Mouse (Mus musculus): ENCODE results near the gene Rbfox2.

Gene Rbfox2

GRCm38 (mm10) chr15:77329681-77330180 is 22.9 kb upstream of the Rbfox2 start:
- no peak for DNase-seq

- no peak for DNase-seq
Measured at GRCm38 (mm10) chr15:77326361-77326760, 19.6 kb upstream of the Rbfox2 start.

- no peak for DNase-seq
Measured at GRCm38 (mm10) chr15:77324426-77324825, 17.6 kb upstream of the Rbfox2 start.

GRCm38 (mm10) chr15:77323226-77323625 is 16.4 kb upstream of the Rbfox2 start:
- DNase-seq, result no peak

GRCm38 (mm10) chr15:77313701-77314100 is 6.9 kb upstream of the Rbfox2 start:
- no peak for DNase-seq

- no peak for DNase-seq
Measured at GRCm38 (mm10) chr15:77312796-77313195, 6.0 kb upstream of the Rbfox2 start.

GRCm38 (mm10) chr15:77307767-77308495 is 1.1 kb upstream of the Rbfox2 start:
- no peak for DNase-seq

GRCm38 (mm10) chr15:77305852-77306546 is 805 bp downstream of the Rbfox2 start:
- peak; percentile 26 for DNase-seq

GRCm38 (mm10) chr15:77304960-77305359 is 1.8 kb downstream of the Rbfox2 start:
- DNase-seq, result no peak

GRCm38 (mm10) chr15:77301122-77301521 is 5.7 kb downstream of the Rbfox2 start:
- no peak for DNase-seq

GRCm38 (mm10) chr15:77298564-77298963 is 8.2 kb downstream of the Rbfox2 start:
- DNase-seq, result no peak

- no peak for DNase-seq
Measured at GRCm38 (mm10) chr15:77296635-77297034, 10.2 kb downstream of the Rbfox2 start.

GRCm38 (mm10) chr15:77293493-77293892 is 13.3 kb downstream of the Rbfox2 start:
- DNase-seq, result no peak

- DNase-seq, result no peak
Measured at GRCm38 (mm10) chr15:77292381-77292780, 14.4 kb downstream of the Rbfox2 start.

GRCm38 (mm10) chr15:77291471-77291870 is 15.3 kb downstream of the Rbfox2 start:
- DNase-seq, result no peak

- DNase-seq, result no peak
Measured at GRCm38 (mm10) chr15:77290352-77290751, 16.5 kb downstream of the Rbfox2 start.

GRCm38 (mm10) chr15:77280130-77280529 is 26.7 kb downstream of the Rbfox2 start:
- DNase-seq, result no peak

GRCm38 (mm10) chr15:77278825-77279224 is 28.0 kb downstream of the Rbfox2 start:
- no peak for DNase-seq

- DNase-seq, result no peak
Measured at GRCm38 (mm10) chr15:77276838-77277725, 29.7 kb downstream of the Rbfox2 start.

GRCm38 (mm10) chr15:77276300-77276699 is 30.5 kb downstream of the Rbfox2 start:
- no peak for DNase-seq

GRCm38 (mm10) chr15:77275572-77275971 is 31.2 kb downstream of the Rbfox2 start:
- DNase-seq, result no peak

GRCm38 (mm10) chr15:77273947-77274346 is 32.9 kb downstream of the Rbfox2 start:
- DNase-seq, result peak; percentile 20

- DNase-seq, result no peak
Measured at GRCm38 (mm10) chr15:77271285-77271684, 35.5 kb downstream of the Rbfox2 start.

Data from right cerebral cortex, adult 18-20 months (tissue).